Mouse (Mus musculus): Measurements from ENCODE around the gene Gm11099. TPM values are rescaled to one million over a fixed set of nuclear protein-coding genes. Genes with fewer than 3 reads are reported as not detected.

The Gm11099 gene
- not detected in 2 replicates for polyA plus RNA-seq (2015; fragmentation: Nextera tagmentation; extraction: Ambion mirVana)

GRCm38 (mm10) chr2:58859134-58859533 lies at the start of gene Gm11099:
Gene Gm11099 (plus strand): TSS chr2:58859434.
- Histone ChIP-seq H3K36me3 (ENCODE audit: control insufficient read depth, insufficient read depth, low read length) (no peaks in the 10 kb centered on the region), H3K9ac (ENCODE audit: low read depth, low read length) (no peak within 1 kb of the TSS), H3K27ac (ENCODE audit: low read depth, low read length) (no peak within 1 kb of the TSS), H3K4me2 (ENCODE audit: low read length) (no peak within 1 kb of the TSS), H3K9me3 (ENCODE audit: control insufficient read depth, low read length) (no peaks in the 10 kb centered on the region), H3K27me3 (replicated peaks; ENCODE audit: control insufficient read depth, insufficient read depth, low read length) (no peaks in the 10 kb centered on the region), H3K4me3 (ENCODE audit: low read length) (no peak within 1 kb of the TSS), H3K4me1 (ENCODE audit: control insufficient read depth, insufficient read depth, low read depth, low read length) (no peaks in the 10 kb centered on the region)
- WGBS: 90% methylated on average over 5 of the region's 5 CpGs
- ATAC-seq: no peak

DNA sequence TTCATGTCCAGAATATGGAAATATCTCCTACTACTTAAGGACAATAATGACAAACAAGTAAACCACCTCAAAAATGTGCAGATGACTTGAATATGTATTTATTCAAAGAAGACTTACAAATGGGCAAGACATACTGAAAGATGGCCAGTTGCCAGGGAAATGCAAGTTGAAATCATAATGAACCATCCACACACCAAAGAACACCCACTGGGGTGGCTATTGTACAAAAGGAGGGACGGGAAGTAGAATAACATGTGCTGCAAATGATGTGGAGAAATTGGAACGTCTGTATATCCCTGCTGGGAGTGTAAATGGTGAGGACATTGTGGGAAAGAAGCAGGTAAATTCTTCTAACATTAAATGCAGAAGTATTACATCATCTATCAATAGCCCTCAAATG lies 46.3 kb upstream of the Gm11099 start:
- ATAC-seq: no peak
- Histone ChIP-seq H3K4me3 (ENCODE audit: low read length) (no peak overlapping the region), H3K27ac (ENCODE audit: low read depth, low read length) (no peak overlapping the region), H3K9me3 (ENCODE audit: control insufficient read depth, low read length) (no peaks in the 10 kb centered on the region), H3K36me3 (ENCODE audit: control insufficient read depth, insufficient read depth, low read length) (no peaks in the 10 kb centered on the region), H3K4me1 (ENCODE audit: control insufficient read depth, insufficient read depth, low read depth, low read length) (no peaks in the 10 kb centered on the region), H3K9ac (ENCODE audit: low read depth, low read length) (no peak overlapping the region), H3K4me2 (ENCODE audit: low read length) (no peak overlapping the region), H3K27me3 (replicated peaks; ENCODE audit: control insufficient read depth, insufficient read depth, low read length) (no peaks in the 10 kb centered on the region)
- 19% methylated on average over 2 of the region's 2 CpGs for WGBS

DNA sequence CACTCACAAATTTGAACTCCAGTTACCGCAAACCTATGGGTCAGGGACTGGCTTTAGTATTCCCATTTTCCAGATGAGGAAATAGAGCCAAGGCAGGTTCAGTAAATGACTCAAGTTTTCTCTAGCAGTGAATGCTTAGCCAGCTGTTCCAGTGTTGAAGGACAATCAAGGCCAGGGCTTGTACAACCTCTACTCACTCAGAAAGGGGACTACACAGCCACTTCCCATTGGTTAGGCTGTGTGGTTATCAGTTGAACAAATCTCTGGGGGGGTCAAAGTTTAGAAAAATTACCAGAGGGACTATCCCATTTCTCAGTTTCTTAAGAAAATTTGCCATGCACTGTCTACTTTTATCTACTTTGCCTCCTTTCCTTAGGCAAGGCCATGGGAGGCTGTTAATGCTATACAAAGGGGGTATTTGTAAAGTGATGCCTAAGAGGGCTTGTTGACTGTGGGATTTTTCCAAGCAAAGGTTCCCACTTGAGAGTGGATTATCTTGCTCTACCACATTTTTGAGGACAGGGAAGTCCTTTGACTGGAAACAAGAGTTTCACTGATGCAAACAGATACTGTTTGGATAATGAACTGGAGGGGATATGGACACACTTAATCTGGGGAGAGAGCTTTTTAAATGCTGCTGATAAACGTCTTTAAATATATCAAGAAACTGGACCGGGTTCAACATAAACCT lies 30.2 kb upstream of the Gm11099 start:
- Histone ChIP-seq H3K9ac (ENCODE audit: low read depth, low read length) (no peak overlapping the region), H3K9me3 (ENCODE audit: control insufficient read depth, low read length) (no peaks in the 10 kb centered on the region), H3K36me3 (ENCODE audit: control insufficient read depth, insufficient read depth, low read length) (no peaks in the 10 kb centered on the region), H3K4me3 (ENCODE audit: low read length) (no peak overlapping the region), H3K27me3 (replicated peaks; ENCODE audit: control insufficient read depth, insufficient read depth, low read length) (no peaks in the 10 kb centered on the region), H3K4me1 (ENCODE audit: control insufficient read depth, insufficient read depth, low read depth, low read length) (no peaks in the 10 kb centered on the region), H3K27ac (ENCODE audit: low read depth, low read length) (no peak overlapping the region), H3K4me2 (ENCODE audit: low read length) (no peak overlapping the region)
- WGBS: 90% methylated on average over 3 of the region's 3 CpGs
- no peak for ATAC-seq

DNA sequence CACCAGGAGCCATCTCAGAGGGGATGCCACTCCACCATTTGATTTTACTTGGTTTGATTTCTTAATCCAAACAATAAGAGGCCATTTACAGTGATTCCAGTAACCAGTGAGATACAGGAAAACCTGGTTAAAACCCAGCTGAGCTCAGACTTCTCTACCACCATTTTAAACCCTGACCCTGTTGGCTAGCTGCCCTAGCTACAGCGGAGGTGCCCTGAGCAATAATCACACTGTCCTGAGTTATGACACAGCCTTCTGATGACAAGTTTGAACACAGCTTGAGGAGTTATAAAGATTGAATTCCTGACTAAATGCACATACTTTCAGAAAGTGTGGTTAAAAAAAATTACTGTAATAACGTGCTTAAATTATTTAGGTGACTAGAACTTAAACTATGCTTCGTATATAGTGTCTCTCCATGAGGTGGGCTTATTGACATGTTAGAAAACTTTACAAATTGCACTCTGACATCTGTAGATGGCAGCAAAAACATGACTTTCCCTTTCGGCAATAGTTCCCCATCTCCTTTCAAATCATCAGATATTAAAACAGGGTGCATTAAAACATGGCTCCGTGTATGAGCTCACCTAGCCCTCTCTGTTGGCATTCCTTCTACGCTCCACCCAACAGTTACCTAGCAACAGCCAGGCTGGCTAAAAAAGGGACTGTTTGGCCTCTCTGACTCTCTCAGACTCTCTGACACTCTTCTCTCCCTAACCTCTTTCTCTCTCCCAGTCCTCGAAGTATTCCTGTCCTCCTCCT lies 29.1 kb upstream of the Gm11099 start:
- Histone ChIP-seq H3K9me3 (ENCODE audit: control insufficient read depth, low read length) (no peaks in the 10 kb centered on the region), H3K9ac (ENCODE audit: low read depth, low read length) (no peak overlapping the region), H3K4me2 (ENCODE audit: low read length) (no peak overlapping the region), H3K4me1 (ENCODE audit: control insufficient read depth, insufficient read depth, low read depth, low read length) (no peaks in the 10 kb centered on the region), H3K36me3 (ENCODE audit: control insufficient read depth, insufficient read depth, low read length) (no peaks in the 10 kb centered on the region), H3K4me3 (ENCODE audit: low read length) (no peak overlapping the region), H3K27me3 (replicated peaks; ENCODE audit: control insufficient read depth, insufficient read depth, low read length) (no peaks in the 10 kb centered on the region), H3K27ac (ENCODE audit: low read depth, low read length) (no peak overlapping the region)
- ATAC-seq: peak; percentile 83
- 52% methylated on average over 7 of the region's 7 CpGs for WGBS

GRCm38 (mm10) chr2:58832253-58832980 lies 26.8 kb upstream of the Gm11099 start:
- Histone ChIP-seq H3K4me1 (ENCODE audit: control insufficient read depth, insufficient read depth, low read depth, low read length) (no peaks in the 10 kb centered on the region), H3K27ac (ENCODE audit: low read depth, low read length) (no peak overlapping the region), H3K9ac (ENCODE audit: low read depth, low read length) (no peak overlapping the region), H3K27me3 (replicated peaks; ENCODE audit: control insufficient read depth, insufficient read depth, low read length) (no peaks in the 10 kb centered on the region), H3K4me2 (ENCODE audit: low read length) (no peak overlapping the region), H3K36me3 (ENCODE audit: control insufficient read depth, insufficient read depth, low read length) (no peaks in the 10 kb centered on the region), H3K9me3 (ENCODE audit: control insufficient read depth, low read length) (no peaks in the 10 kb centered on the region), H3K4me3 (ENCODE audit: low read length) (no peak overlapping the region)
- ATAC-seq: 0 out of 2 replicates have a peak, but pooled peaks have one; percentile 37
- 91% methylated on average over 20 of the region's 20 CpGs for WGBS

GRCm38 (mm10) chr2:58841021-58841420 lies 18.2 kb upstream of the Gm11099 start:
- Histone ChIP-seq H3K4me3 (ENCODE audit: low read length) (no peak overlapping the region), H3K9me3 (ENCODE audit: control insufficient read depth, low read length) (no peaks in the 10 kb centered on the region; the same call in 1 of the 2 replicates), H3K27ac (ENCODE audit: low read depth, low read length) (no peak overlapping the region), H3K4me1 (ENCODE audit: control insufficient read depth, insufficient read depth, low read depth, low read length) (no peaks in the 10 kb centered on the region), H3K27me3 (replicated peaks; ENCODE audit: control insufficient read depth, insufficient read depth, low read length) (no peaks in the 10 kb centered on the region), H3K4me2 (ENCODE audit: low read length) (no peak overlapping the region), H3K9ac (ENCODE audit: low read depth, low read length) (no peak overlapping the region), H3K36me3 (ENCODE audit: control insufficient read depth, insufficient read depth, low read length) (no peaks in the 10 kb centered on the region)
- ATAC-seq: no peak
- WGBS: 63% methylated on average over 3 of the region's 3 CpGs

DNA sequence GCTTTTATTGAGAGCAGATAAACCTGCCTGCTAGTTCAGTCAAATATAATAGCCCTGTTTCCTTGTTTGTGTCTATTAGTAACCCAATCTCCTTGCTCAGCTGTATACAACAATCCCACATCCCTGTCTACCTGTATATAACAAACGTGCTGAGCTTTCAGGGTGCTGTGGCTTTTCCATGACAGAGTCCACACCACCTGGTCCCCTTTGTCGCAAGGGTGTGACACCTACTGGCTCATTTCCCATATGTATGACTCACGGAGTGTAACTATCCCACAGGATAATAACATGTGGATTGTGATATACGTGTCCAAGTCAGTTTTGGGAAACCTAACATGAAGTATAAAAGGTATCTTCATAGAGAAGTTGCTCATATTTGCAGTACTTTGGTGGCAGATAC lies 16.8 kb upstream of the Gm11099 start:
- no peak for ATAC-seq
- Histone ChIP-seq H3K9me3 (ENCODE audit: control insufficient read depth, low read length) (no peaks in the 10 kb centered on the region; the same call in 1 of the 2 replicates), H3K27me3 (replicated peaks; ENCODE audit: control insufficient read depth, insufficient read depth, low read length) (no peaks in the 10 kb centered on the region), H3K27ac (ENCODE audit: low read depth, low read length) (no peak overlapping the region), H3K36me3 (ENCODE audit: control insufficient read depth, insufficient read depth, low read length) (no peaks in the 10 kb centered on the region), H3K4me1 (ENCODE audit: control insufficient read depth, insufficient read depth, low read depth, low read length) (no peaks in the 10 kb centered on the region), H3K4me3 (ENCODE audit: low read length) (no peak overlapping the region), H3K9ac (ENCODE audit: low read depth, low read length) (no peak overlapping the region), H3K4me2 (ENCODE audit: low read length) (no peak overlapping the region)
- whole genome bisulfite sequencing: 92% methylated on average over 4 of the region's 4 CpGs

GRCm38 (mm10) chr2:58844499-58844898 lies 14.7 kb upstream of the Gm11099 start:
- Histone ChIP-seq H3K4me1 (ENCODE audit: control insufficient read depth, insufficient read depth, low read depth, low read length) (no peaks in the 10 kb centered on the region), H3K4me3 (ENCODE audit: low read length) (no peak overlapping the region), H3K9ac (ENCODE audit: low read depth, low read length) (no peak overlapping the region), H3K4me2 (ENCODE audit: low read length) (no peak overlapping the region), H3K9me3 (ENCODE audit: control insufficient read depth, low read length) (no peaks in the 10 kb centered on the region; the same call in 1 of the 2 replicates), H3K36me3 (ENCODE audit: control insufficient read depth, insufficient read depth, low read length) (no peaks in the 10 kb centered on the region), H3K27me3 (replicated peaks; ENCODE audit: control insufficient read depth, insufficient read depth, low read length) (no peaks in the 10 kb centered on the region), H3K27ac (ENCODE audit: low read depth, low read length) (no peak overlapping the region)
- ATAC-seq: no peak
- WGBS: 38% methylated on average over 10 of the region's 10 CpGs

- Histone ChIP-seq H3K9ac (ENCODE audit: low read depth, low read length) (no peak overlapping the region), H3K9me3 (ENCODE audit: control insufficient read depth, low read length) (no peaks in the 10 kb centered on the region), H3K27ac (ENCODE audit: low read depth, low read length) (no peak overlapping the region), H3K27me3 (replicated peaks; ENCODE audit: control insufficient read depth, insufficient read depth, low read length) (no peaks in the 10 kb centered on the region), H3K36me3 (ENCODE audit: control insufficient read depth, insufficient read depth, low read length) (no peaks in the 10 kb centered on the region), H3K4me2 (ENCODE audit: low read length) (no peak overlapping the region), H3K4me1 (ENCODE audit: control insufficient read depth, insufficient read depth, low read depth, low read length) (no peaks in the 10 kb centered on the region), H3K4me3 (ENCODE audit: low read length) (no peak overlapping the region)
- 40% methylated on average over 3 of the region's 3 CpGs for WGBS
- no peak for ATAC-seq
These were observed 20.6 kb downstream of the Gm11099 start for GRCm38 (mm10) chr2:58879876-58880275.
